Mouse (Mus musculus) bone marrow, adult 2 months (tissue): ENCODE data around the gene Shld2.

Experiments
- CTCF ChIP-seq: fragments of 200-500 bp; IDR thresholded peaks from 2 replicates; pipeline ENCODE4 v1.5.1; 2011; ENCODE audit warnings: low read length, control low read depth; ENCODE audit not compliant: control insufficient read depth, insufficient read depth
- POLR2A ChIP-seq: fragments of 200-500 bp; IDR thresholded peaks from 2 replicates; pipeline ENCODE4 v1.6.1; 2011; ENCODE audit warnings: low read depth, mild to moderate bottlenecking, control low read depth, low read length, borderline replicate concordance; ENCODE audit not compliant: control insufficient read depth

- TF ChIP-seq POLR2A (no peak), CTCF (no peak)
These were observed 102.3 kb downstream of the Shld2 start for GRCm38 (mm10) chr14:34207996-34208395.
